Comparison of ENCODE assay signal across 7 mouse cellular contexts in the genomic region with DNA sequence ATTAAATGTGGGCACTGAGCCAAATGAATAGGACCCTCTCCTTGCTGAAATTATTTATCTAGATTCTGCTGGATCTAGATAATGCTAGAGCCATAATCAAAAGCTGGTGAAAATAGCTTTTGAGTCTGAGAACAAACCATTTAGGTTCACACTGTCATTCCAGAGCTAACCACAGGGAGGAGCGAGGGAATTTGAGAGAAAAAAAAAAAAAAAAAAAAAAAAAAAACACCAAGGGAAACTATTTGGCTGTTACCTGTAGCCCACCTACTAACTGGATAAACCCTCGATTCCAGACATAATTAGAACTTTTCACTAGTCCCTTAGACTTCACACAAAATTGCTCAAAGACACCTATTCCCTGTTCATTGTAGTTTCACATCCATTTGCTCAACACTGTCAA. TPM values are rescaled to one million over a fixed set of nuclear protein-coding genes. Genes with fewer than 3 reads are reported as not detected.
A peak's percentile ranks its signal among the peaks of the same experiment; 100 is the strongest.
DNase-seq lines count a peak whose midpoint lies in the region; ATAC-seq lines count a peak whose summit lies in the region.

No protein-coding gene starts in this region.

- H3K9me3 ChIP-seq in embryonic facial prominence, embryonic 10.5 days: no peaks in the 10 kb centered on the region
- H3K9me3 ChIP-seq in intestine, embryonic 16.5 days (ENCODE audit: control insufficient read depth, low read length): no peaks in the 10 kb centered on the region
- H3K9me3 ChIP-seq in midbrain, embryonic 16.5 days (replicated peaks; ENCODE audit: control insufficient read depth, low read length, poor library complexity, severe bottlenecking): no peaks in the 10 kb centered on the region

- no peak for ATAC-seq in intestine, embryonic 16.5 days
- ATAC-seq in midbrain, embryonic 16.5 days: no peak

- H3K9ac ChIP-seq in intestine, embryonic 16.5 days (ENCODE audit: low read depth, low read length): no peak overlapping the region
- no peak overlapping the region for H3K9ac ChIP-seq in midbrain, embryonic 16.5 days (ENCODE audit: low read depth, low read length)

- peaks cover 7% of the 10 kb centered on the region; the same call in 1 of the 2 replicates for H3K36me3 ChIP-seq in embryonic facial prominence, embryonic 10.5 days (replicated peaks)
- no peaks in the 10 kb centered on the region for H3K36me3 ChIP-seq in intestine, embryonic 16.5 days (ENCODE audit: control insufficient read depth, insufficient read depth, low read length)
- H3K36me3 ChIP-seq in midbrain, embryonic 16.5 days (ENCODE audit: control insufficient read depth, insufficient read depth, low read length): no peaks in the 10 kb centered on the region

- 4% methylated on average over 2 of the region's 2 CpGs for WGBS in embryonic facial prominence, embryonic 10.5 days
- WGBS in intestine, embryonic 16.5 days: 0% methylated on average over 2 of the region's 2 CpGs
- WGBS in midbrain, embryonic 16.5 days: 0% methylated on average over 2 of the region's 2 CpGs

- H3K27me3 ChIP-seq in embryonic facial prominence, embryonic 10.5 days (replicated peaks; ENCODE audit: low read depth, poor library complexity, severe bottlenecking): no peaks in the 10 kb centered on the region
- no peaks in the 10 kb centered on the region for H3K27me3 ChIP-seq in intestine, embryonic 16.5 days (replicated peaks; ENCODE audit: control insufficient read depth, insufficient read depth, low read length)
- no peaks in the 10 kb centered on the region for H3K27me3 ChIP-seq in midbrain, embryonic 16.5 days (ENCODE audit: control insufficient read depth, insufficient read depth, low read depth, low read length)

- no peak overlapping the region for H3K27ac ChIP-seq in embryonic facial prominence, embryonic 10.5 days (replicated peaks)
- no peak overlapping the region for H3K27ac ChIP-seq in intestine, embryonic 16.5 days (ENCODE audit: low read length)
- H3K27ac ChIP-seq in midbrain, embryonic 16.5 days (ENCODE audit: low read length): no peak overlapping the region

- H3K4me3 ChIP-seq in embryonic facial prominence, embryonic 10.5 days: peak overlapping the region; percentile 99
- H3K4me3 ChIP-seq in intestine, embryonic 16.5 days (ENCODE audit: low read length): peak overlapping the region; percentile 31
- H3K4me3 ChIP-seq in midbrain, embryonic 16.5 days (ENCODE audit: low read depth, low read length): peak overlapping the region; percentile 99

- peak overlapping the region; percentile 51 for H3K4me2 ChIP-seq in intestine, embryonic 16.5 days (ENCODE audit: low read depth, low read length)
- peak overlapping the region; percentile 57 for H3K4me2 ChIP-seq in midbrain, embryonic 16.5 days (ENCODE audit: low read length)

- DNase-seq in testis, postnatal 10 days (ENCODE audit: low spot score): peak; percentile 45
- no peak for DNase-seq in testis, postnatal 14 days (ENCODE audit: low spot score)
- no peak for DNase-seq in embryonic facial prominence, embryonic 10.5 days (ENCODE audit: low spot score)
- DNase-seq in left cerebral cortex, adult 8-10 months (ENCODE audit: low spot score in 2 of 2): no peak
- no peak for DNase-seq in layer of hippocampus, postnatal 36 days

- peaks cover 16% of the 10 kb centered on the region for H3K4me1 ChIP-seq in embryonic facial prominence, embryonic 10.5 days
- peaks cover 10% of the 10 kb centered on the region for H3K4me1 ChIP-seq in intestine, embryonic 16.5 days (ENCODE audit: control insufficient read depth, insufficient read depth, low read length)
- peaks cover 23% of the 10 kb centered on the region for H3K4me1 ChIP-seq in midbrain, embryonic 16.5 days (ENCODE audit: control insufficient read depth, insufficient read depth, low read length)

RNA-seq across cellular contexts. Expression of a gene that starts 1.4 kb away (rescaled TPM):
- 185 and 197 TPM in 2 replicates for polyA plus RNA-seq in embryonic facial prominence, embryonic 10.5 days (2016; fragmentation: Nextera tagmentation; extraction: Ambion mirVana)
- polyA plus RNA-seq in intestine, embryonic 16.5 days (2015; fragmentation: Nextera tagmentation; extraction: Ambion mirVana): 110 and 122 TPM in 2 replicates
- 183 and 186 TPM in 2 replicates for polyA plus RNA-seq in midbrain, embryonic 16.5 days (2015; fragmentation: Nextera tagmentation; extraction: Ambion mirVana)
- 10 to 100 TPM; 64.9 to 77.9 (median 75.5) TPM for total RNA-seq in left cerebral cortex, adult 8-10 months (2022)
- total RNA-seq in layer of hippocampus, postnatal 36 days (2021): 10 to 100 TPM; 74.4 to 75.3 TPM

RNA-seq across cellular contexts. Expression of a gene that starts 17.0 kb away (rescaled TPM):
- polyA plus RNA-seq in embryonic facial prominence, embryonic 10.5 days (2016; fragmentation: Nextera tagmentation; extraction: Ambion mirVana): 11.4 and 12.3 TPM in 2 replicates
- polyA plus RNA-seq in intestine, embryonic 16.5 days (2015; fragmentation: Nextera tagmentation; extraction: Ambion mirVana): 5.5 and 6.0 TPM in 2 replicates
- 12.6 and 14.3 TPM in 2 replicates for polyA plus RNA-seq in midbrain, embryonic 16.5 days (2015; fragmentation: Nextera tagmentation; extraction: Ambion mirVana)
- total RNA-seq in left cerebral cortex, adult 8-10 months (2022): 10 to 100 TPM; 24.1 to 31.4 (median 28.4) TPM
- total RNA-seq in layer of hippocampus, postnatal 36 days (2021): 10 to 100 TPM; 29.2 to 30.4 TPM

RNA-seq across cellular contexts. Expression of a gene that starts 21.6 kb away (rescaled TPM):
- polyA plus RNA-seq in embryonic facial prominence, embryonic 10.5 days (2016; fragmentation: Nextera tagmentation; extraction: Ambion mirVana): 140 and 143 TPM in 2 replicates
- polyA plus RNA-seq in intestine, embryonic 16.5 days (2015; fragmentation: Nextera tagmentation; extraction: Ambion mirVana): 132 and 140 TPM in 2 replicates
- 156 and 165 TPM in 2 replicates for polyA plus RNA-seq in midbrain, embryonic 16.5 days (2015; fragmentation: Nextera tagmentation; extraction: Ambion mirVana)
- 10 to 100 TPM; 85.2 to 91.1 (median 87.6) TPM for total RNA-seq in left cerebral cortex, adult 8-10 months (2022)
- 10 to 100 TPM; 81.6 to 84.8 TPM for total RNA-seq in layer of hippocampus, postnatal 36 days (2021)

RNA-seq across cellular contexts. Expression of a gene that starts 22.0 kb away (rescaled TPM):
- 0.40 TPM in 1 of 2 replicates, not detected in the other for polyA plus RNA-seq in embryonic facial prominence, embryonic 10.5 days (2016; fragmentation: Nextera tagmentation; extraction: Ambion mirVana)
- polyA plus RNA-seq in intestine, embryonic 16.5 days (2015; fragmentation: Nextera tagmentation; extraction: Ambion mirVana): 0.27 TPM in 1 of 2 replicates, not detected in the other
- polyA plus RNA-seq in midbrain, embryonic 16.5 days (2015; fragmentation: Nextera tagmentation; extraction: Ambion mirVana): 0.62 and 0.71 TPM in 2 replicates
- under 1 TPM in 2 of 4 experiments, not detected in 2; 0.74 to 0.89 TPM for total RNA-seq in left cerebral cortex, adult 8-10 months (2022)
- not detected for total RNA-seq in layer of hippocampus, postnatal 36 days (2021)

RNA-seq across cellular contexts. Expression of a gene that starts 25.8 kb away (rescaled TPM):
- 81.4 and 91.1 TPM in 2 replicates for polyA plus RNA-seq in embryonic facial prominence, embryonic 10.5 days (2016; fragmentation: Nextera tagmentation; extraction: Ambion mirVana)
- polyA plus RNA-seq in intestine, embryonic 16.5 days (2015; fragmentation: Nextera tagmentation; extraction: Ambion mirVana): 67.1 and 67.6 TPM in 2 replicates
- polyA plus RNA-seq in midbrain, embryonic 16.5 days (2015; fragmentation: Nextera tagmentation; extraction: Ambion mirVana): 81.5 and 93.8 TPM in 2 replicates
- total RNA-seq in left cerebral cortex, adult 8-10 months (2022): 10 to 100 TPM; 30.1 to 37.0 (median 36.1) TPM
- total RNA-seq in layer of hippocampus, postnatal 36 days (2021): 10 to 100 TPM; 38.7 to 46.9 TPM

Comparison
In these comparisons a context has a peak if more than half of its experiments do, and no peak if none do; other contexts are left out.
1. H3K4me3 ChIP-seq: peak in every context shown above with its lines; median percentile 99 in embryonic facial prominence, embryonic 10.5 days; 99 in midbrain, embryonic 16.5 days; 31 in intestine, embryonic 16.5 days.